ENCODE assay signal across 8 mouse cellular contexts in genomic region chr11:60175371-60176181, GRCm38 (mm10). TPM values are rescaled to one million over a fixed set of nuclear protein-coding genes. Genes with fewer than 3 reads are reported as not detected.
DNase-seq lines count a peak whose midpoint lies in the region; ATAC-seq lines count a peak whose summit lies in the region.

No protein-coding gene starts in this region.

- H3K4me3 ChIP-seq in hindbrain, embryonic 14.5 days (replicated peaks; ENCODE audit: low read length), result peak overlapping the region; percentile 68

- H3K36me3 ChIP-seq in hindbrain, embryonic 14.5 days (replicated peaks; ENCODE audit: control insufficient read depth, insufficient read depth), result no peaks in the 10 kb centered on the region

- no peaks in the 10 kb centered on the region for H3K27me3 ChIP-seq in hindbrain, embryonic 14.5 days (ENCODE audit: control insufficient read depth, insufficient read depth, low read length)

- peak; percentile 78 for DNase-seq in R1 (ENCODE audit: low read depth, low spot score)
- peak; percentile 85 for DNase-seq in cerebellum, adult 9-10 months
- DNase-seq in frontal cortex, postnatal 36 days (ENCODE audit: low spot score in 2 of 2), result peak; percentile 80 to 87
- DNase-seq in hindbrain, embryonic 14.5 days (ENCODE audit: low spot score), result peak; percentile 65
- peak; percentile 73 to 78 for DNase-seq in layer of hippocampus, postnatal 36 days
- DNase-seq in lung, postnatal 10 days, result peak; percentile 82
- DNase-seq in retina, postnatal 7 days (ENCODE audit: low read depth, low spot score), result peak; percentile 53

- H3K4me1 ChIP-seq in hindbrain, embryonic 14.5 days (replicated peaks; ENCODE audit: control insufficient read depth, insufficient read depth, low read length), result peaks cover 41% of the 10 kb centered on the region

- WGBS in hindbrain, embryonic 14.5 days, result under 1% methylated on average over 64 of the region's 66 CpGs

- ATAC-seq in hindbrain, embryonic 14.5 days (ENCODE audit: low FRiP score), result peak; percentile 61
- no peak for ATAC-seq in monocyte, adult 5-6 weeks (replicated peaks; ENCODE audit: insufficient number of reproducible peaks, low FRiP score, low TSS enrichment, poor library complexity, severe bottlenecking)

- no peaks in the 10 kb centered on the region for H3K9me3 ChIP-seq in hindbrain, embryonic 14.5 days (ENCODE audit: control insufficient read depth, low read length)

- H3K9ac ChIP-seq in hindbrain, embryonic 14.5 days, result peak overlapping the region; percentile 92

- H3K27ac ChIP-seq in hindbrain, embryonic 14.5 days, result peak overlapping the region; percentile 100

- H3K4me2 ChIP-seq in hindbrain, embryonic 14.5 days (replicated peaks), result peak overlapping the region; percentile 90

RNA-seq across cellular contexts. Expression of gene Srebf1, which starts 46.8 kb away (rescaled TPM):
- polyA plus RNA-seq in hindbrain, embryonic 14.5 days (2014; fragmentation: Nextera tagmentation; extraction: Ambion mirVana), result 37.3 and 40.3 TPM in 2 replicates
- total RNA-seq in layer of hippocampus, postnatal 36 days (2021), result 10 to 100 TPM; 47.1 to 56.2 TPM
- 28.9 to 48.1 TPM (median 45.7 TPM) in 3 replicates for total RNA-seq in monocyte, adult 5-6 weeks (2017)
